Mouse (Mus musculus) embryonic fibroblast, embryonic 13.5 days (primary cell): ENCODE measurements at regions not wholly inside any gene's neighbourhood (a gene's known extent, or its start where the extent isn't known, plus 50 kb on each side); places are given as distances from the start of the nearest gene placed in this dataset.

Experiments used
- CTCF ChIP-seq: IDR thresholded peaks from 2 replicates; pipeline ENCODE4 v1.5.1; 2011; ENCODE audit warnings: mild to moderate bottlenecking, control low read depth, low read length, moderate library complexity, borderline replicate concordance; ENCODE audit not compliant: insufficient read depth
- POLR2A ChIP-seq: IDR thresholded peaks from 2 replicates; pipeline ENCODE4 v1.6.1; 2011; ENCODE audit warnings: low read depth, mild to moderate bottlenecking, control low read depth, low read length, moderate library complexity

DNA sequence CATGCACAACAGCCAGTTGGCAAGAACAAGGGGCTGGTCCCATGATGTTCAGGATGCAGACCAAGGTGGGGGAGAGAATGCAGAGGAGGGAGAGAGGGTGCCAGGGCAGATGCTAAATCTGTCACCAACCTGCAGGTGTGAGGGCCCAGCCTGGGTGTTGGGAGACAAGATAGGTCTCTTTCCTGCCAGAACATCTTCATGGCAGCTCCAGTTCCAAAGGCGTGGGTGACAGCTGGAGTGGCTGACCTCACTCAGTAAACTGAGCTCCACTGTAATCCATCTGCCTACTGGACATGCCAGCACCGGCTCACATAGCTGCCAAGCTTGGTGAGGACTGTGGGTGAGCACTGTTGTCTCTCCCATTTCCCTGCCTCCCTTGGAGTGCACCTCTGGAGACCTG, 129.9 kb downstream of the Ndufa10 start:
- TF ChIP-seq CTCF, result no peak
- TF ChIP-seq POLR2A, result no peak
